Mouse (Mus musculus): ENCODE measurements around the gene Gm11172. TPM values are rescaled to one million over a fixed set of nuclear protein-coding genes. Genes with fewer than 3 reads are reported as not detected.

The Gm11172 gene
- total and polyA plus RNA-seq, 3 experiments: not detected

DNA sequence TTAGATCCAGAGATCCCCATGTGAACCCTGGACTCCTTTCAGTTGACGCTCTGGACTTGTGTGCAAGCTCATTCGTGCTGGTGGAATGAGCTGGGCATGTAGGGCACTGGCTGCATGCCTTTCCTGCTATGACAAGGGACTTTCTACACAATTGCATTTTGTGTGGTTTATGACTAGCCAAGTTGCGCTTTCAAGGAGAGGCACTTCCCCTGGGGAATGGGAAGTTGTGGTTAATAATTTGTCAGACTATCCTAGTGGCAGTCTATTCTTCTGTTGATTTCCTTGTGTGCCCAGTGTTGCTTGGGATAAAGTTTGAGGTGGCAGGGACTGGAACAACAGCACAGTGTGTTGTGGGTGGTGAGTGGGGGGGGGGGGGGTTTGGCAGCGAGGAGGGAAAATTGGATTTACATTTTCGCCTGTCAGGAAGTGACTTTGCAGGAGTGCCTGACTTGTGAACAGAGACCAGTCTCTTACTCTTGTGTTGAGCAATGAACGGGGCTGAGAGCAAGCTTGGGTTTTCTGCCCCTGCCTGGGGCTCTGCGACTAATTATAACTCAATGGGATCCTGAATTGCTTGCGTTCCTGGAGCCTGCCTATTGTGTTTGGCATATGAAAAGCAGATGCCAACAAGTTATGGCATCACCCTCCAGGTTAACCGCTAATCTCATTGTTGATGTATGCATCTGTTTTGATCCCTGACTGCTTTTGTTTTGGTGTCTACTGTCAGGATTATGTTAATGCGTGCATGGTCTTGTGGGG is 26.0 kb downstream of the Gm11172 start:
- TF ChIP-seq SIN3A (IDR thresholded peaks at IDR 0.05; ENCODE audit: low read length) (no peak), EP300 (IDR thresholded peaks at IDR 0.05; ENCODE audit: low read length) (no peak), ETS1 (conservative IDR thresholded peaks at IDR 0.05; ENCODE audit: low read depth, low read length) (no peak), IRF4 (IDR thresholded peaks at IDR 0.05; ENCODE audit: low read depth, low read length) (no peak), SMC3 (IDR thresholded peaks at IDR 0.05; ENCODE audit: low read depth, low read length) (no peak), RAD21 (IDR thresholded peaks at IDR 0.05; ENCODE audit: low read depth, low read length) (no peak), UBTF (IDR thresholded peaks at IDR 0.05; ENCODE audit: low read depth, low read length) (no peak), JUN (IDR thresholded peaks at IDR 0.05; ENCODE audit: insufficient read depth, low read depth, low read length) (no peak), MYC (IDR thresholded peaks at IDR 0.05; ENCODE audit: low read depth, low read length) (no peak), POLR2A (IDR thresholded peaks at IDR 0.05; ENCODE audit: low read depth, low read length) (no peak), TCF12 (IDR thresholded peaks at IDR 0.05; ENCODE audit: low read depth, low read length) (no peak), CHD1 (IDR thresholded peaks at IDR 0.05; ENCODE audit: low read depth, low read length) (no peak), ZKSCAN1 (IDR thresholded peaks at IDR 0.05; ENCODE audit: borderline replicate concordance, low read depth, low read length) (no peak), ELF1 (IDR thresholded peaks at IDR 0.05; ENCODE audit: low read depth, low read length) (no peak), HCFC1 (IDR thresholded peaks at IDR 0.05; ENCODE audit: low read depth, low read length) (no peak), MAFK (IDR thresholded peaks at IDR 0.05; ENCODE audit: insufficient replicate concordance, low read length) (no peak), TBP (conservative IDR thresholded peaks at IDR 0.05; ENCODE audit: low read depth, low read length) (no peak), MEF2A (IDR thresholded peaks at IDR 0.05; ENCODE audit: borderline replicate concordance, low read depth, low read length) (no peak), ZMIZ1 (IDR thresholded peaks at IDR 0.05; ENCODE audit: low read depth, low read length) (no peak)
- peaks cover 28 to 60% of the 10 kb centered on the region in 2 experiments for H3K4me1 ChIP-seq (ENCODE audit: control insufficient read depth in 1 of 2, insufficient read depth in 2 of 2)
- DNase-seq (ENCODE audit: extremely low read depth): no peak
- H3K4me3 ChIP-seq (replicated peaks in 1 of 3; ENCODE audit: low read depth in 2 of 3, low read length in 2 of 3, poor library complexity in 1 of 3): no peak overlapping the region
- no peaks in the 10 kb centered on the region for H3K27me3 ChIP-seq (replicated peaks)
- H3K4me2 ChIP-seq (ENCODE audit: insufficient read depth, low read depth, poor library complexity, severe bottlenecking): no peak overlapping the region
- peaks cover 8 to 52% of the 10 kb centered on the region in 2 experiments for H3K36me3 ChIP-seq (replicated peaks in 1 of 2; ENCODE audit: control insufficient read depth in 1 of 2, insufficient read depth in 1 of 2, low read length in 1 of 2)
- no peak overlapping the region for H3K9ac ChIP-seq (ENCODE audit: insufficient read depth, low read depth)
- in situ Hi-C loops (cut with MboI; ENCODE audit: low pct_ligation_motif_present, low pct_unique_long_range_greater_than_20kb, low sequenced_read_pairs): no loop called here
- H3K79me2 ChIP-seq (replicated peaks; ENCODE audit: control insufficient read depth, extremely low read depth, insufficient read depth, poor library complexity, severe bottlenecking): peaks cover 9% of the 10 kb centered on the region; the same call in 1 of the 2 replicates
- dilution Hi-C loops (cut with MboI; ENCODE audit: extremely low pct_ligation_motif_present, extremely low pct_unique_long_range_greater_than_20kb, low sequenced_read_pairs): no loop called here
- H3K27ac ChIP-seq (ENCODE audit: insufficient read depth, low read depth): no peak overlapping the region
- no peaks in the 10 kb centered on the region for H3K9me3 ChIP-seq (replicated peaks; ENCODE audit: low read length)

DNA sequence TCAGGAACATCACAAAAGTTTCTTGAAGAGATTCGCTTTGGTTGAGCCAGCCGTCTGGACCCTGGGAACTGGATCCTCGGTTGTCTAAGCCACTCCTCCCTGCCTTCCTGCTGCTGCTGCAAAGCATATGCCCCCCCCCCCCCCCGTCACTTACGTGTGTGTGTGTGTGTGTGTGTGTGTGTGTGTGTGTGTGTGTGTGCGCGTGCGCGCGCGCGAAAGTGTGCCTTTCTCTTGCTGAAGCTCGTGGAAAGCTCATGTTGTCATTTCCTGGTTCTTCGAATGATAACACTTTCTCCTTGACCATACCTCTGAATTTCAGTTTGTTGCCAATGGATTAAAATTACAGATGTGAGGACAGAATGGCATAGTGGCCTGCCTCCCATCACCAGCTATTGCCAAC is 27.3 kb downstream of the Gm11172 start:
- Histone ChIP-seq H3K4me2 (ENCODE audit: insufficient read depth, low read depth, poor library complexity, severe bottlenecking) (no peak overlapping the region), H3K27ac (ENCODE audit: insufficient read depth, low read depth) (no peak overlapping the region), H3K4me3 (replicated peaks in 1 of 3; ENCODE audit: low read depth in 2 of 3, low read length in 2 of 3, poor library complexity in 1 of 3) (no peak overlapping the region), H3K27me3 (replicated peaks) (no peaks in the 10 kb centered on the region), H3K9ac (ENCODE audit: insufficient read depth, low read depth) (no peak overlapping the region), H3K4me1 (ENCODE audit: control insufficient read depth in 1 of 2, insufficient read depth in 2 of 2) (peaks cover 27 to 64% of the 10 kb centered on the region in 2 experiments), H3K79me2 (replicated peaks; ENCODE audit: control insufficient read depth, extremely low read depth, insufficient read depth, poor library complexity, severe bottlenecking) (peaks cover 9% of the 10 kb centered on the region; the same call in 1 of the 2 replicates), H3K9me3 (replicated peaks; ENCODE audit: low read length) (no peaks in the 10 kb centered on the region), H3K36me3 (replicated peaks in 1 of 2; ENCODE audit: control insufficient read depth in 1 of 2, insufficient read depth in 1 of 2, low read length in 1 of 2) (peaks cover 8 to 52% of the 10 kb centered on the region in 2 experiments)
- TF ChIP-seq PAX5 (IDR thresholded peaks at IDR 0.05; ENCODE audit: low read length): no peak
- TF ChIP-seq E2F4 (IDR thresholded peaks at IDR 0.05; ENCODE audit: insufficient replicate concordance, low read depth, low read length): no peak
- no peak for TF ChIP-seq POLR2AphosphoS2 (IDR thresholded peaks at IDR 0.05; ENCODE audit: low read depth, low read length)
- TF ChIP-seq JUND (conservative IDR thresholded peaks at IDR 0.05; ENCODE audit: low read depth, low read length): no peak
- no peak for TF ChIP-seq ZNF384 (IDR thresholded peaks at IDR 0.05; ENCODE audit: low read depth, low read length)
- TF ChIP-seq KAT2A (IDR thresholded peaks at IDR 0.05; ENCODE audit: insufficient replicate concordance, low read length): no peak
- no peak for TF ChIP-seq BHLHE40 (IDR thresholded peaks at IDR 0.05; ENCODE audit: low read depth, low read length)
- TF ChIP-seq MAX (IDR thresholded peaks at IDR 0.05; ENCODE audit: low read length): no peak
- no peak for TF ChIP-seq TCF12 (IDR thresholded peaks at IDR 0.05; ENCODE audit: low read depth, low read length)
- TF ChIP-seq MXI1 (IDR thresholded peaks at IDR 0.05; ENCODE audit: low read depth, low read length): no peak
- no peak for TF ChIP-seq ZMIZ1 (IDR thresholded peaks at IDR 0.05; ENCODE audit: low read depth, low read length)
- no peak for TF ChIP-seq JUN (IDR thresholded peaks at IDR 0.05; ENCODE audit: insufficient read depth, low read depth, low read length)
- TF ChIP-seq NRF1 (IDR thresholded peaks at IDR 0.05; ENCODE audit: low read depth, low read length): no peak
- TF ChIP-seq TBP (conservative IDR thresholded peaks at IDR 0.05; ENCODE audit: low read depth, low read length): no peak
- TF ChIP-seq ZC3H11A (IDR thresholded peaks at IDR 0.05; ENCODE audit: low read depth, low read length): no peak
- no peak for TF ChIP-seq POLR2A (IDR thresholded peaks at IDR 0.05; ENCODE audit: low read depth, low read length)
- TF ChIP-seq SIN3A (IDR thresholded peaks at IDR 0.05; ENCODE audit: low read length): no peak
- DNase-seq (ENCODE audit: extremely low read depth): no peak
- in situ Hi-C loops (cut with MboI; ENCODE audit: low pct_ligation_motif_present, low pct_unique_long_range_greater_than_20kb, low sequenced_read_pairs): loop anchor here (5.0 kb wide), 1 partner anchor 178 kb away; no protein-coding TSS in a partner anchor
- dilution Hi-C loops (cut with MboI; ENCODE audit: extremely low pct_ligation_motif_present, extremely low pct_unique_long_range_greater_than_20kb, low sequenced_read_pairs): no loop called here

Measured in CH12.LX (cell line).